Mouse (Mus musculus): ENCODE results near the gene Ces1g. TPM values are rescaled to one million over a fixed set of nuclear protein-coding genes. Genes with fewer than 3 reads are reported as not detected.

The Ces1g gene
- polyA plus RNA-seq (2012; rRNA removed), result 3.7 and 10.4 TPM in 2 replicates

DNA sequence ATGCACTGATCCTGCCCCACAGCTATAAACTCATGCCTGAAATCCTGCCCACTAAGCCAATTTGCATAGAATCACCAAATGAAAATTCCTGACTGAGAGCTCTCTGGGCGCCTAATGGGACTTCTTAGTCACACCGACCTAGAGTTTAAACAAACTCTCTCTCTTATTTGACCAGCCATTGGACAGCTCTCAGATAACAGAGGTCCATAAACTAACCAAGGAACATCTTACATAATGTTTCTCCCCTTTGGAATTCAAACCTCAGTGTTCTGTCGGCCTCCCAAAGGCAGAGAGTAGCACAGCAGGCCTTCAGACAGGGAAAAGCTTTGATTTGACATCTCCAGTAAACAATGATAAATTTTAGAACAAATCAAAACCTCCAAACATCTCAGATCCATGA lies at the start of gene Ces1g:
Gene Ces1g (minus strand): TSS at position 102 of the 400 bp plus-strand sequence.

DNA sequence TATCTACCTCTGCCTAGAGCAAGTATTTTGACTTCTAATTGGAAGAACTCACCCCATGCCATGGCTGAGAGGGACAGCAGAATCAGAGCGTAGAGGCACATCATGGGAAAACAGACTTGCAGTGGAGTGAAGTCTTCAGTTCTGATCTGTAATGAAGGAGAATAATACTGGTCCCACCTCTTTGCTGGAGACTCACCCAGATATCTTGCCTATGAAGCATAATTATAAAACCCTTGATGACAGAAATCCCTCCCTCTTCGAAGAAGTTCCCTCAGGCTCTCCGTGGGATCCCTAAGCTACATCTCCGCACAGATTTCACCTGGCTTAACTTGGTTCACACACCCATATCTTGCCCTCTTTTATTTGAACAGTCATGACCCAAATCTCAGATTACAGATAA lies 42.5 kb upstream of the Ces1g start, which contains the start of gene Ces1h:
Gene Ces1h (minus strand): TSS at position 101 of the 400 bp plus-strand sequence.

DNA sequence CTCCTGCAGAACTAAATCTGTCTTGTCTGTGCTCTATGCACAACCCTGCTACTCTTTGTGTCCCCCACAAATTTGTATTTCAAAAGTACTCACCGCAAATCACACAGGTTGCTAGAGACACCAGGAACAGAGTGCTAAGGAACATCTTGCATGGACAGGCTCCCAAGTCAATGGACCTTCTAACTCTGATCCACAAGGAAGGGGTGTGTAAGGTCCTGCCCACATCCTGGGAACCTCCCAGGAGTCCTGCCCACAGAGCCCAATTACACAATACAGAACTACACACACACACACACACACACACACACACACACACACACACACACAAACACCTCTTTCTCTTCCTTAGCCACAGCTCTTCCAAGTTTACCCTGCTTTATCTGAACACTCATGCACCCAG lies 57.6 kb downstream of the Ces1g start, which contains the start of gene Ces1f:
Gene Ces1f (minus strand): TSS at position 192 of the 400 bp plus-strand sequence.

Other genes with a start within 250 kb of the Ces1g start
- gene Ces1c, start 206.0 kb downstream of the Ces1g start, polyA plus RNA-seq (2012; rRNA removed), result 0.23 and 0.39 TPM in 2 replicates
- gene Ces1d, start 139.5 kb downstream of the Ces1g start, polyA plus RNA-seq (2012; rRNA removed), result 20.5 and 22.6 TPM in 2 replicates
- gene Ces1e, start 107.7 kb downstream of the Ces1g start, polyA plus RNA-seq (2012; rRNA removed), result 4.8 and 5.4 TPM in 2 replicates
- 11.1 and 16.6 TPM in 2 replicates for gene Ces1f, start 57.6 kb downstream of the Ces1g start, polyA plus RNA-seq (2012; rRNA removed)
- gene Ces1h, start 42.4 kb upstream of the Ces1g start, polyA plus RNA-seq (2012; rRNA removed), result not detected in 2 replicates
- gene Ces5a, start 198.5 kb upstream of the Ces1g start, polyA plus RNA-seq (2012; rRNA removed), result not detected in 2 replicates

Measured in colon, adult 2 months (tissue).